Mouse (Mus musculus) duodenum, adult 2 months (tissue): ENCODE data around the gene Senp5. TPM values are rescaled to one million over a fixed set of nuclear protein-coding genes. Genes with fewer than 3 reads are reported as not detected.

Source experiments
- polyA plus RNA-seq: library from polyadenylated mRNA; depleted of rRNA; stranded (reverse); fragments of >200 nt; gene quantifications from 2 replicates; pipeline ENCODE4 v1.2.3, GENCODE M21; 2012; ENCODE audit warnings: low replicate concordance; rRNA removed

The Senp5 gene
- polyA plus RNA-seq = 0.89 and 1.3 TPM in 2 replicates

GRCm38 (mm10) chr16:32002509-32003477 is at the start of gene Senp5:
Senp5 (minus strand) TSS chr16:32003287.

GRCm38 (mm10) chr16:31948345-31948774 is 54.7 kb downstream of the Senp5 start, which contains the start of the genes 0610012G03Rik and Ncbp2:
0610012G03Rik (minus strand) TSS chr16:31948494.
Ncbp2 (plus strand) TSS chr16:31948513.

GRCm38 (mm10) chr16:31933751-31934549 is 69.1 kb downstream of the Senp5 start, which contains the start of gene Pigz:
Pigz (plus strand) TSS chr16:31933851.

Other genes with a start within 250 kb of the Senp5 start
- 0.11 TPM in 1 of 2 replicates, not detected in the other for gene Meltf, start 124.5 kb downstream of the Senp5 start, polyA plus RNA-seq
- gene Pigz, start 69.4 kb downstream of the Senp5 start, polyA plus RNA-seq = 1.0 and 1.8 TPM in 2 replicates
- 123 and 271 TPM in 2 replicates for gene 0610012G03Rik, start 54.8 kb downstream of the Senp5 start, polyA plus RNA-seq
- gene Ncbp2, start 54.8 kb downstream of the Senp5 start, polyA plus RNA-seq = 0.66 and 2.2 TPM in 2 replicates
- 7.6 and 10.4 TPM in 2 replicates for gene Pak2, start 76.1 kb upstream of the Senp5 start, polyA plus RNA-seq
- gene Pigx, start 96.5 kb upstream of the Senp5 start, polyA plus RNA-seq = 48.1 and 53.2 TPM in 2 replicates
- 17.2 and 29.4 TPM in 2 replicates for gene Cep19, start 96.5 kb upstream of the Senp5 start, polyA plus RNA-seq
- 6.1 and 6.8 TPM in 2 replicates for gene Nrros, start 162.3 kb upstream of the Senp5 start, polyA plus RNA-seq
- not detected in 2 replicates for gene Bex6, start 176.5 kb upstream of the Senp5 start, polyA plus RNA-seq
- gene Fbxo45, start 243.9 kb upstream of the Senp5 start, polyA plus RNA-seq = 1.0 and 1.3 TPM in 2 replicates
- 0.55 and 0.72 TPM in 2 replicates for gene Wdr53, start 243.9 kb upstream of the Senp5 start, polyA plus RNA-seq